30 mouse cellular contexts compared by ENCODE assay signal in genomic region chr9:109855947-109856346, GRCm38 (mm10). TPM values are rescaled to one million over a fixed set of nuclear protein-coding genes. Genes with fewer than 3 reads are reported as not detected.
"Had no signal": no experiment of that assay in that cellular context is flagged by ENCODE, and none has a peak within 500 bp of the region (broad histone marks: within the 10 kb centered on the region; RNA-seq: fewer than 3 reads in every experiment).

No protein-coding gene starts in this region.

- DNase-seq: kidney, adult 11 months; kidney, adult 8-10 months; kidney, postnatal 10 days; kidney, postnatal 36 days; layer of hippocampus, postnatal 36 days; left cerebral cortex, postnatal 4 days; lung, adult 2 months; lung, postnatal 14 days; lung, postnatal 4 days; midbrain, embryonic 14.5 days; right cerebral cortex, adult 18-20 months; right cerebral cortex, postnatal 25 days; thymus, adult 18-20 months; thymus, postnatal 36 days had no signal

- ATAC-seq: inflammation-experienced regulatory T-cells, adult 6 months had no signal

- H3K36me3 ChIP-seq: kidney, embryonic 15.5 days had no signal

- H3K4me2 ChIP-seq: kidney, embryonic 15.5 days; midbrain, embryonic 11.5 days had no signal

- H3K27me3 ChIP-seq: kidney, embryonic 15.5 days had no signal

- H3K9ac ChIP-seq: kidney, embryonic 15.5 days had no signal

- H3K27ac ChIP-seq: kidney, embryonic 15.5 days had no signal

- H3K4me3 ChIP-seq: kidney, embryonic 15.5 days had no signal

- H3K4me1 ChIP-seq: kidney, embryonic 15.5 days had no signal

- H3K9me3 ChIP-seq: kidney, embryonic 15.5 days had no signal

RNA-seq across cellular contexts. Expression of gene Camp, which starts 6.5 kb away (rescaled TPM):
- total RNA-seq: layer of hippocampus, adult 8-10 months; layer of hippocampus, postnatal 36 days; left cerebral cortex, adult 8-10 months; left cerebral cortex, postnatal 14 days; left cerebral cortex, postnatal 4 days; midbrain, postnatal 0 days had no signal
- polyA plus RNA-seq: midbrain, embryonic 14.5 days; small intestine, adult 2 months; testis, adult 2 months; urinary bladder, adult 2 months had no signal

RNA-seq across cellular contexts. Expression of gene Spink8, which starts 43.9 kb away (rescaled TPM):
- total RNA-seq: left cerebral cortex, postnatal 4 days; megakaryocyte progenitor cell, adult 5-6 weeks; megakaryocyte-erythroid progenitor cell, adult 5-6 weeks; midbrain, postnatal 0 days had no signal
- polyA plus RNA-seq: inflammation-experienced regulatory T-cells, adult 6 months; lung, adult 2 months; lung, embryonic 16.5 days; midbrain, embryonic 11.5 days; midbrain, embryonic 14.5 days; midbrain, postnatal 0 days; neural tube, embryonic 11.5 days; neural tube, embryonic 14.5 days; small intestine, adult 2 months; spleen, adult 2 months had no signal
